Mouse (Mus musculus) midbrain, embryonic 10.5 days (tissue): Measurements from ENCODE around the gene Rbfox1. TPM values are rescaled to one million over a fixed set of nuclear protein-coding genes. Genes with fewer than 3 reads are reported as not detected.

ENCODE experiments used
- DNase-seq: peaks from one replicate; pipeline ENCODE4 v3.0.0-alpha.2; 2017; ENCODE audit warnings: low spot score
- H3K27ac ChIP-seq: fragments of 300-500 bp; sonication (generic); replicated peaks from 2 replicates; pipeline ENCODE4 v1.5.1; 2016; ENCODE audit warnings: mild to moderate bottlenecking
- H3K27me3 ChIP-seq: fragments of 300-500 bp; sonication (generic); 2 replicates; pipeline ENCODE4 v1.6.1; 2016; ENCODE audit warnings: low read depth, mild to moderate bottlenecking; ENCODE audit not compliant: poor library complexity, severe bottlenecking
- H3K36me3 ChIP-seq: fragments of 300-500 bp; sonication (generic); 2 replicates; pipeline ENCODE4 v1.6.1; 2016; ENCODE audit warnings: mild to moderate bottlenecking, moderate library complexity
- H3K4me1 ChIP-seq: fragments of 300-500 bp; sonication (generic); 2 replicates; pipeline ENCODE4 v1.6.1; 2016
- H3K4me3 ChIP-seq: fragments of 300-500 bp; sonication (generic); 2 replicates; pipeline ENCODE4 v1.5.1; 2016; ENCODE audit warnings: mild to moderate bottlenecking, moderate library complexity
- H3K9me3 ChIP-seq: fragments of 300-500 bp; sonication (generic); replicated peaks from 2 replicates; pipeline ENCODE4 v1.6.1; 2016; ENCODE audit warnings: mild to moderate bottlenecking
- WGBS: fragments of 180-500 bp; shearing (Covaris S2); methylation state at CpG from one replicate; pipeline ENCODE4 v1.1.7; 2016; 5-methylcytosine and 5-hydroxymethylcytosine counted together
- polyA plus RNA-seq: library from polyadenylated mRNA; unstranded; fragments of >200 nt; fragmentation: Nextera tagmentation; extraction: Ambion mirVana; gene quantifications from 2 replicates; pipeline ENCODE4 v1.2.1, GENCODE M21; 2016

Rbfox1 gene
- polyA plus RNA-seq, 1 experiment from 2014 or later, result 2.5 TPM

DNA sequence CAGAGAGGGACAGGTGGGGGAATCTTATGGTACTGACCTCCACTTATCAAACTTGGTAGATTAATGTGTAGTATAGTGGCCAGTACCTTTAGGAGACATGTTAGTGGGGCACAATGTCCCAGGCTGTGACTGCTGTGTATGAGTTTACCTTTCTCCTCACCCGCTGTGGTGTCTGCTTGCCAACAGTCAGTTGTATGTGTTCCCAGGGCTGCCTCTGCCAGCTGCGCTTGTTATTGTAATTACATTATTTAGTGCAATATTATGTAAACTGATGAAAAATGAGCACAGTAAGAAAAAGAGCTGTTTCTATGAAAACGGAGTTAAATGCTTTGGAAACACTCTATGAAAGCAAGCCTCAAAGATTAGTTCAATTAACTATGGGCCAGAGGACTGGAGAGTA, 928.7 kb downstream of the Rbfox1 start:
- no peak for DNase-seq
- H3K36me3 ChIP-seq, result no peaks in the 10 kb centered on the region
- WGBS, result 89% methylated on average over 3 of the region's 3 CpGs
- no peaks in the 10 kb centered on the region for H3K4me1 ChIP-seq
- H3K27ac ChIP-seq, result no peak overlapping the region
- H3K4me3 ChIP-seq, result no peak overlapping the region
- H3K9me3 ChIP-seq, result no peaks in the 10 kb centered on the region
- no peaks in the 10 kb centered on the region for H3K27me3 ChIP-seq

DNA sequence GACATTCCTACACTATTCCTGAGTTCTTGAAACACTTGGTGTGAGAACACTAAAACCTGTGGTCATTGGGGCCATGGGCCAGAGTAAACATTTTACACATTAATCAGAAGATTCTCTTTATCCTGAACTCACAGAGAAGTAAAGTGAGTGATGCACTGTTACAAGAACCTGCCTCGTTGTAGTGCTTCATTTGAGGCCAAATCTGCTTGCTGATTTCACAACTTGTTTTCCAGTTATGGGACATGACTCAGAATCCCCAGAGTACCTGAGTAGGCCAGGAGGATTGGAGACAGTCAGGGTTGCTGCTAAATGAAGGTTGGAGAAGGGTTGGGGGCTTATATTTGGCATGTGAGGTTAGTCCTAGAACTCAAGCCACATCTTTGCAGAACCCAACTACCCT, 936.6 kb downstream of the Rbfox1 start:
- H3K4me3 ChIP-seq, result no peak overlapping the region
- H3K27me3 ChIP-seq, result no peaks in the 10 kb centered on the region
- no peaks in the 10 kb centered on the region for H3K36me3 ChIP-seq
- H3K4me1 ChIP-seq, result no peaks in the 10 kb centered on the region
- DNase-seq, result no peak
- 85% methylated on average over 1 of the region's 1 CpGs for WGBS
- H3K27ac ChIP-seq, result no peak overlapping the region
- H3K9me3 ChIP-seq, result no peaks in the 10 kb centered on the region

GRCm38 (mm10) chr16:6829892-6830524, 944.9 kb downstream of the Rbfox1 start:
- no peak for DNase-seq
- no peaks in the 10 kb centered on the region for H3K27me3 ChIP-seq
- H3K36me3 ChIP-seq, result no peaks in the 10 kb centered on the region
- no peak overlapping the region for H3K27ac ChIP-seq
- H3K9me3 ChIP-seq, result no peaks in the 10 kb centered on the region
- 88% methylated on average over 6 of the region's 6 CpGs for WGBS
- no peak overlapping the region for H3K4me3 ChIP-seq
- H3K4me1 ChIP-seq, result 0 out of 2 replicates have a peak, but pooled peaks cover 2% of the 10 kb centered on the region

GRCm38 (mm10) chr16:6833486-6833885, 948.3 kb downstream of the Rbfox1 start:
- H3K27me3 ChIP-seq, result no peaks in the 10 kb centered on the region
- no peak overlapping the region for H3K27ac ChIP-seq
- no peaks in the 10 kb centered on the region for H3K36me3 ChIP-seq
- no peaks in the 10 kb centered on the region for H3K9me3 ChIP-seq
- 0 out of 2 replicates have a peak, but pooled peaks cover 5% of the 10 kb centered on the region for H3K4me1 ChIP-seq
- no peak overlapping the region for H3K4me3 ChIP-seq
- no peak for DNase-seq

DNA sequence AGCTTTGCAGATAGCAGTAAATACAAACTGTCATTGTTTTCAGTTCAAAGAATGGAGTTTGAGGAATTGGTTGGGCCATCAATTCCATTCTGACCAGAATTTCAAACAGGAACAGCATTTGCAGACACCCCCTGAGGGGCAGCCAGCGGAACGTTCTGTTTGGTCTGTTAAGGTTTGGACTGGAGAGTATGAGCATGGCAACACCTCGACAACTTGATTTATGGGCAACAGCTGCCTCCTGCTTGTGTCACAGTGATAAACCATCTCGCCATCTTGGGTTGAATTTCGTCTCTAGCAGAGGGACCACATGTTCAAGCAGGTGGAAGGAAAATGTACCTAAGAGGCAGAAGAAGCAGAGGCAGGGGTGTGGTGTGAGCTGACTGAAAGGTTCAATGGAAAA, 949.9 kb downstream of the Rbfox1 start:
- H3K4me3 ChIP-seq, result no peak overlapping the region
- WGBS, result 77% methylated on average over 5 of the region's 5 CpGs
- H3K36me3 ChIP-seq, result no peaks in the 10 kb centered on the region
- peaks cover 10% of the 10 kb centered on the region for H3K4me1 ChIP-seq
- no peak for DNase-seq
- no peaks in the 10 kb centered on the region for H3K9me3 ChIP-seq
- peaks cover under 1% of the 10 kb centered on the region; the same call in 1 of the 2 replicates for H3K27me3 ChIP-seq
- no peak overlapping the region for H3K27ac ChIP-seq

DNA sequence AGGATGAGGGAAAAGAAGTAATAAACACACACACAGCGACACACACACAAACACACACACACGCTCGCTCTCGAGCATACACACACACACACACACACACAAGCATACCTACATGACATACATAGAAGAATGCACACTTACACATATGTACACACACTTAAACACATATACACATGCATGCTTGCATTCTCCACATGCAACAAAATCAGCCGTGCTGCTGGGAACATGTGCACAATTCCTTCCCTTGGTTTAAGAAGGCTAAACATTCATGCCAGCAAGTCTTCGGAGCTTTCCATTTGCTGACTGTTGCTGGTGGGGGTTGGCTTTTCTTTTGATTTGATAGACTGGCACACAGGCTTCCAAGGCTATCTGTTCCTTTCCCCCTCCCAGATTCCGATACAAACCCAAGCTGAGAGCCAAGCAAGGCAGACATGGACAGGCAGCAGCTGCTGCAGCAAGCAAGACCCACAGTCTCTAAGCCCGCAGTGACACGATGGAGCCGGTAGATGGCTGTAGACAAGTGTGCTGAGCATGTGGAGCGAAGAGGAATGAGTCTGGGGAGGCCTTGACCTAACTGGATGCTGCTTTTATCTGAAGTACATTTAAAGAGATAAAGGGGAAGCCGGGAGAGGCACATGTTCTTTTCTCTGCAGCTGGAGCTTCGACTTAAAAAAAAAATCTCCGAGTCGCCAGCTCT, 954.3 kb downstream of the Rbfox1 start:
- Histone ChIP-seq H3K4me1 (peaks cover 39% of the 10 kb centered on the region), H3K4me3 (no peak overlapping the region), H3K9me3 (no peaks in the 10 kb centered on the region), H3K27ac (no peak overlapping the region), H3K36me3 (no peaks in the 10 kb centered on the region), H3K27me3 (peaks cover 5% of the 10 kb centered on the region)
- peak; percentile 69 for DNase-seq
- 41% methylated on average over 15 of the region's 15 CpGs for WGBS

GRCm38 (mm10) chr16:6840007-6840406, 954.9 kb downstream of the Rbfox1 start:
- no peaks in the 10 kb centered on the region for H3K9me3 ChIP-seq
- peaks cover 5% of the 10 kb centered on the region for H3K27me3 ChIP-seq
- no peak overlapping the region for H3K27ac ChIP-seq
- H3K4me1 ChIP-seq, result peaks cover 37% of the 10 kb centered on the region
- 68% methylated on average over 3 of the region's 3 CpGs for WGBS
- H3K36me3 ChIP-seq, result no peaks in the 10 kb centered on the region
- H3K4me3 ChIP-seq, result no peak overlapping the region
- no peak for DNase-seq

- no peak overlapping the region for H3K4me3 ChIP-seq
- no peaks in the 10 kb centered on the region for H3K36me3 ChIP-seq
- no peak overlapping the region for H3K27ac ChIP-seq
- peaks cover 5% of the 10 kb centered on the region for H3K27me3 ChIP-seq
- H3K4me1 ChIP-seq, result peaks cover 34% of the 10 kb centered on the region
- no peaks in the 10 kb centered on the region for H3K9me3 ChIP-seq
- no peak for DNase-seq
- 81% methylated on average over 7 of the region's 7 CpGs for WGBS
These were observed 955.3 kb downstream of the Rbfox1 start for GRCm38 (mm10) chr16:6840461-6840860.

- peaks cover 34% of the 10 kb centered on the region for H3K4me1 ChIP-seq
- H3K27ac ChIP-seq, result peak overlapping the region; percentile 49; the same call in 1 of the 2 replicates
- H3K27me3 ChIP-seq, result peaks cover 5% of the 10 kb centered on the region
- H3K4me3 ChIP-seq, result no peak overlapping the region
- 21% methylated on average over 8 of the region's 8 CpGs for WGBS
- H3K36me3 ChIP-seq, result no peaks in the 10 kb centered on the region
- DNase-seq, result peak; percentile 19
- H3K9me3 ChIP-seq, result no peaks in the 10 kb centered on the region
These were observed 957.1 kb downstream of the Rbfox1 start for GRCm38 (mm10) chr16:6842066-6842785.

DNA sequence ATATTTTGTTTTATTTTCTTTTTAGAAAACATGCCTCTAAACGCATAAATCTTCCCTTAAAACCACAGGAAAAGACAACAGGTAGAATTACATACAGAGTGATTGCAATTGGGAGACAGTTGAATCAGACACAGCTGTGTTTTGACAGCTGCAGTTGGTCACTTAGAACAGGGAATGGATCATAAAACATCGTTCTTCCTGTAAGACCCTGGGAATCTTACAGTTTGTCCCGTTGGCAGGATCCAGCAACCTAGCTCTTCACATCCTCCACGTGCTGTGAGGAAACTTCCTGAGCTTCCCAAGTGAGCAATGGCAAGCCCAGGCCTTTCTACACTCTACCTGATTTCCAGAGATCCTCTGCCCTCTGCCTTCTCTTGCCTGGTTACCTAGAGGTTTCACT, 959.5 kb downstream of the Rbfox1 start:
- Histone ChIP-seq H3K27ac (no peak overlapping the region), H3K36me3 (no peaks in the 10 kb centered on the region), H3K9me3 (no peaks in the 10 kb centered on the region), H3K4me1 (peaks cover 33% of the 10 kb centered on the region), H3K4me3 (no peak overlapping the region), H3K27me3 (peaks cover 5% of the 10 kb centered on the region)
- DNase-seq, result no peak
- WGBS, result 74% methylated on average over 4 of the region's 4 CpGs

GRCm38 (mm10) chr16:6851393-6851792, 966.2 kb downstream of the Rbfox1 start:
- WGBS, result 23% methylated on average over 9 of the region's 9 CpGs
- peak; percentile 52 for DNase-seq

DNA sequence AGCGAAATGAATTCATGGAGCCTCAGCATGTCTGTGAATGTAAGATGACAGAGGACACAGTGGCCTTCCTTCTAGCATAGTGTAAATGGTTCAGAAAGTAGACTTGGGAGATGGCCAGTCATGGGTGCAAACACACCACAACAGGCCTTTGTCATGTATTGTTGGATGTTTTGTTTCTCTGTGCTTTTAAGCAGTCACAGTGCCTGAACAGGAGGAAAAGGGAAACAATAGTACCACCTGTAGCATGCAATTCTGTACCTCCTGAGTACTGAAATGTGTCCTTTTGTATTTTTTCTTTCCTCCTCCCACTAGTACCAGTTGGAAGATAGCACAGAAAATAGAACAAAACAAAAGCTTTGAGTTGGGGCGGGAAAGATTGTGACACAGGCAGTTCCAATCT, 968.6 kb downstream of the Rbfox1 start:
- Histone ChIP-seq H3K4me1 (peaks cover 22% of the 10 kb centered on the region), H3K27ac (no peak overlapping the region), H3K27me3 (no peaks in the 10 kb centered on the region), H3K9me3 (no peaks in the 10 kb centered on the region), H3K4me3 (no peak overlapping the region), H3K36me3 (no peaks in the 10 kb centered on the region)
- DNase-seq, result no peak
- WGBS, result 60% methylated on average over 2 of the region's 2 CpGs

More at GRCm38 (mm10) chr16:6851393-6851792, 966.2 kb downstream of the Rbfox1 start:
- no peaks in the 10 kb centered on the region for H3K9me3 ChIP-seq
- H3K4me1 ChIP-seq, result peaks cover 22% of the 10 kb centered on the region
- H3K36me3 ChIP-seq, result no peaks in the 10 kb centered on the region
- no peaks in the 10 kb centered on the region for H3K27me3 ChIP-seq
- no peak overlapping the region for H3K4me3 ChIP-seq
- peak overlapping the region; percentile 17; the same call in 1 of the 2 replicates for H3K27ac ChIP-seq

GRCm38 (mm10) chr16:6861656-6862055, 976.5 kb downstream of the Rbfox1 start:
- DNase-seq, result no peak
- Histone ChIP-seq H3K4me1 (no peaks in the 10 kb centered on the region), H3K27me3 (no peaks in the 10 kb centered on the region), H3K27ac (no peak overlapping the region), H3K36me3 (no peaks in the 10 kb centered on the region), H3K9me3 (no peaks in the 10 kb centered on the region), H3K4me3 (no peak overlapping the region)
- WGBS, result 98% methylated on average over 2 of the region's 2 CpGs
